Comparison of ENCODE assay signal across 8 mouse cellular contexts in the genomic region with DNA sequence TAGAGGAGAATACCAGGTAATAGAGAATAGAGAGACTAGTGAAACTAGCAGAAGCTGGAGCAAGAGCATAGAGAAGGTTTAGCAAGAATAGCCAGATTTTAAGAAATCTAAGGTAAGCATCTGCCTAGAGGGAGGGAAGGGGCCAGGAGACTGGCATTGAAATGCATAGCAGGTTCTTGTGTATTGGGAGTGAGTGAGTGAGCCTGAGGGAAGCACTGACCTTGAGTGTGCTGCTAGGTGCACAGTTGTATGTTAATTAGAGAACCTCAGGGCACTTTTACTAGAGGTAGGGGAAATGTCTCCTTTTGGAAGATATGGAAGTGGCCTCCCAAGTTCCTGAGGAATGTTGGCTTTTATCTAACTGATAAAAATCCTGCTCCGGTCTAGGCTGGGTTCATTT.
"Had no signal": no experiment of that assay in that cellular context is flagged by ENCODE, and none has a peak within 500 bp of the region (broad histone marks: within the 10 kb centered on the region; RNA-seq: fewer than 3 reads in every experiment).

No protein-coding gene starts in this region.

- DNase-seq: liver, postnatal 0 days; lung, adult 2 months; lung, postnatal 14 days; lung, postnatal 36 days; right cerebral cortex, postnatal 14 days; thymus, adult 2 months; thymus, postnatal 25 days; thymus, postnatal 4 days had no signal
